Mouse (Mus musculus): ENCODE measurements around the gene Igdcc3.
A peak's percentile ranks its signal among the peaks of the same experiment; 100 is the strongest.

The Igdcc3 gene

GRCm38 (mm10) chr9:65140936-65141305, at the start of gene Igdcc3:
Gene Igdcc3, plus strand, starts transcription at chr9:65141189.
- peak; percentile 90 for DNase-seq (ENCODE audit: low read depth, low spot score)

- DNase-seq (ENCODE audit: low read depth, low spot score): peak; percentile 48
Observed at GRCm38 (mm10) chr9:65094237-65094636, 46.8 kb upstream of the Igdcc3 start.

- peak; percentile 39 for DNase-seq (ENCODE audit: low read depth, low spot score)
Observed at GRCm38 (mm10) chr9:65100991-65101685, 39.9 kb upstream of the Igdcc3 start, which contains the start of gene Igdcc4. Gene Igdcc4, plus strand, starts transcription at chr9:65101486.

GRCm38 (mm10) chr9:65101686-65102376, 39.2 kb upstream of the Igdcc3 start:
- DNase-seq (ENCODE audit: low read depth, low spot score): peak; percentile 64

- peak; percentile 81 for DNase-seq (ENCODE audit: low read depth, low spot score)
Observed at GRCm38 (mm10) chr9:65102377-65103172, 38.4 kb upstream of the Igdcc3 start.

GRCm38 (mm10) chr9:65103173-65103752, 37.7 kb upstream of the Igdcc3 start:
- no peak for DNase-seq (ENCODE audit: low read depth, low spot score)

- DNase-seq (ENCODE audit: low read depth, low spot score): no peak
Observed at GRCm38 (mm10) chr9:65106821-65107220, 34.2 kb upstream of the Igdcc3 start.

GRCm38 (mm10) chr9:65107893-65108292, 33.1 kb upstream of the Igdcc3 start:
- no peak for DNase-seq (ENCODE audit: low read depth, low spot score)

- peak; percentile 78 for DNase-seq (ENCODE audit: low read depth, low spot score)
Observed at GRCm38 (mm10) chr9:65109132-65110072, 31.6 kb upstream of the Igdcc3 start.

GRCm38 (mm10) chr9:65111698-65112097, 29.3 kb upstream of the Igdcc3 start:
- DNase-seq (ENCODE audit: low read depth, low spot score): no peak

- DNase-seq (ENCODE audit: low read depth, low spot score): no peak
Observed at GRCm38 (mm10) chr9:65113694-65114093, 27.3 kb upstream of the Igdcc3 start.

- DNase-seq (ENCODE audit: low read depth, low spot score): no peak
Observed at GRCm38 (mm10) chr9:65115891-65116290, 25.1 kb upstream of the Igdcc3 start.

- DNase-seq (ENCODE audit: low read depth, low spot score): no peak
Observed at GRCm38 (mm10) chr9:65117516-65117915, 23.5 kb upstream of the Igdcc3 start.

GRCm38 (mm10) chr9:65120935-65121334, 20.1 kb upstream of the Igdcc3 start:
- peak; percentile 84 for DNase-seq (ENCODE audit: low read depth, low spot score)

- no peak for DNase-seq (ENCODE audit: low read depth, low spot score)
Observed at GRCm38 (mm10) chr9:65122545-65122944, 18.4 kb upstream of the Igdcc3 start.

- peak; percentile 82 for DNase-seq (ENCODE audit: low read depth, low spot score)
Observed at GRCm38 (mm10) chr9:65123552-65124168, 17.3 kb upstream of the Igdcc3 start.

- peak; percentile 87 for DNase-seq (ENCODE audit: low read depth, low spot score)
Observed at GRCm38 (mm10) chr9:65128123-65128815, 12.7 kb upstream of the Igdcc3 start.

- DNase-seq (ENCODE audit: low read depth, low spot score): no peak
Observed at GRCm38 (mm10) chr9:65131717-65132116, 9.3 kb upstream of the Igdcc3 start.

- peak; percentile 85 for DNase-seq (ENCODE audit: low read depth, low spot score)
Observed at GRCm38 (mm10) chr9:65133739-65134138, 7.2 kb upstream of the Igdcc3 start.

GRCm38 (mm10) chr9:65135126-65135525, 5.9 kb upstream of the Igdcc3 start:
- DNase-seq (ENCODE audit: low read depth, low spot score): no peak
